Comparison of ENCODE assay signal across 25 mouse cellular contexts in the genomic region with DNA sequence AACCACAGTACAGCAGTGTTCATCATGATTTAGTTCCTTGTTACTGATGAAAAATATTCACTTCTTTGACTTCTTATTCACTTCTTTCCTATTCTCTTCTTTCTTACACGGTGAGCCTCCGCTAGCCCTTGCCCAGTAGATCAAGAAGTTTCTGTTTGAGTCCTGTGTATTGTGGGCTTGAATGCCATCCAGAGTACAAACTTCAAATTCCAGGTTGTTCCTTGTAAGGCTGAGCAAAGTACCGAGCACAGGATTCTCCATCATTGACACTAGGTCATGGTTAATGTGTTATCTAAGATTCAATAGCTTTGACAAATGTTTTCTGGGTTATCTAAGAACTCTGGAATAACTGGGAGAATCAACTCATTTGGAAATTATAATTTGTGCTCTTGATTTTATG. TPM values are rescaled to one million over a fixed set of nuclear protein-coding genes. Genes with fewer than 3 reads are reported as not detected.
DNase-seq lines count a peak whose midpoint lies in the region; ATAC-seq lines count a peak whose summit lies in the region.
"Had no signal": no experiment of that assay in that cellular context is flagged by ENCODE, and none has a peak within 500 bp of the region (broad histone marks: within the 10 kb centered on the region; RNA-seq: fewer than 3 reads in every experiment).

No protein-coding gene starts in this region.

- no peak overlapping the region for H3K27ac ChIP-seq in kidney, embryonic 14.5 days (ENCODE audit: low read depth, low read length)
- no peak overlapping the region for H3K27ac ChIP-seq in kidney, embryonic 15.5 days
- H3K27ac ChIP-seq: embryonic facial prominence, embryonic 12.5 days; embryonic facial prominence, embryonic 15.5 days; forebrain, embryonic 12.5 days; forebrain, embryonic 15.5 days; heart, embryonic 15.5 days; hindbrain, embryonic 10.5 days; hindbrain, embryonic 13.5 days had no signal

- H3K9me3 ChIP-seq in kidney, embryonic 14.5 days (ENCODE audit: control insufficient read depth, low read length), result no peaks in the 10 kb centered on the region
- no peaks in the 10 kb centered on the region for H3K9me3 ChIP-seq in kidney, embryonic 15.5 days (replicated peaks)
- H3K9me3 ChIP-seq: embryonic facial prominence, embryonic 12.5 days; embryonic facial prominence, embryonic 15.5 days; forebrain, embryonic 12.5 days; forebrain, embryonic 15.5 days; heart, embryonic 12.5 days; heart, embryonic 15.5 days; hindbrain, embryonic 10.5 days; hindbrain, embryonic 13.5 days had no signal

- WGBS in kidney, embryonic 14.5 days, result 91% methylated on average over 3 of the region's 3 CpGs
- 87% methylated on average over 3 of the region's 3 CpGs for WGBS in kidney, embryonic 15.5 days

- peak; percentile 58 to 84 for DNase-seq in kidney, adult 8-10 months
- peak; percentile 42 to 59 for DNase-seq in kidney, postnatal 25 days
- peak; percentile 50 for DNase-seq in yolk sac, embryonic 10.5 days (ENCODE audit: low spot score)
- no peak for DNase-seq in spleen, postnatal 10 days (ENCODE audit: low spot score in 2 of 2)
- DNase-seq: adrenal gland, adult 2 months; adrenal gland, postnatal 14 days; cerebellum, adult 11 months; cerebellum, adult 2 months; cerebellum, adult 9-11 months; cerebellum, postnatal 25 days; gastrocnemius, postnatal 25 days; heart, adult 18-20 months; heart, postnatal 10 days; heart, postnatal 36 days had no signal

- ATAC-seq in kidney, embryonic 14.5 days (ENCODE audit: low FRiP score, low TSS enrichment), result no peak
- no peak for ATAC-seq in kidney, embryonic 15.5 days (replicated peaks; ENCODE audit: low FRiP score)
- ATAC-seq: CD4-positive, CD25-positive, alpha-beta regulatory T cell, adult 4 months; forebrain, embryonic 15.5 days had no signal

- no peaks in the 10 kb centered on the region for H3K36me3 ChIP-seq in kidney, embryonic 14.5 days (ENCODE audit: control insufficient read depth, insufficient read depth, low read length)
- H3K36me3 ChIP-seq in kidney, embryonic 15.5 days, result no peaks in the 10 kb centered on the region
- H3K36me3 ChIP-seq: embryonic facial prominence, embryonic 12.5 days; embryonic facial prominence, embryonic 15.5 days; forebrain, embryonic 12.5 days; forebrain, embryonic 15.5 days; hindbrain, embryonic 10.5 days; hindbrain, embryonic 13.5 days had no signal

- no peaks in the 10 kb centered on the region for H3K27me3 ChIP-seq in kidney, embryonic 14.5 days (ENCODE audit: control insufficient read depth, insufficient read depth, low read length)
- no peaks in the 10 kb centered on the region for H3K27me3 ChIP-seq in kidney, embryonic 15.5 days
- H3K27me3 ChIP-seq: embryonic facial prominence, embryonic 12.5 days; embryonic facial prominence, embryonic 15.5 days; forebrain, embryonic 12.5 days; forebrain, embryonic 15.5 days; heart, embryonic 12.5 days; heart, embryonic 15.5 days; hindbrain, embryonic 13.5 days had no signal

- no peak overlapping the region for H3K4me3 ChIP-seq in kidney, embryonic 14.5 days (ENCODE audit: low read length)
- H3K4me3 ChIP-seq in kidney, embryonic 15.5 days (replicated peaks), result no peak overlapping the region
- H3K4me3 ChIP-seq: embryonic facial prominence, embryonic 12.5 days; embryonic facial prominence, embryonic 15.5 days; forebrain, embryonic 12.5 days; forebrain, embryonic 15.5 days; heart, embryonic 12.5 days; heart, embryonic 15.5 days; hindbrain, embryonic 10.5 days; hindbrain, embryonic 13.5 days had no signal

- no peak overlapping the region for H3K9ac ChIP-seq in kidney, embryonic 14.5 days (ENCODE audit: low read depth, low read length)
- no peak overlapping the region for H3K9ac ChIP-seq in kidney, embryonic 15.5 days
- H3K9ac ChIP-seq: embryonic facial prominence, embryonic 12.5 days; embryonic facial prominence, embryonic 15.5 days; forebrain, embryonic 12.5 days; forebrain, embryonic 15.5 days; heart, embryonic 12.5 days; heart, embryonic 15.5 days; hindbrain, embryonic 13.5 days had no signal

- no peak overlapping the region for H3K4me2 ChIP-seq in kidney, embryonic 14.5 days (replicated peaks; ENCODE audit: low read depth, low read length)
- H3K4me2 ChIP-seq in kidney, embryonic 15.5 days, result no peak overlapping the region
- H3K4me2 ChIP-seq: embryonic facial prominence, embryonic 12.5 days; embryonic facial prominence, embryonic 15.5 days; forebrain, embryonic 12.5 days; forebrain, embryonic 15.5 days; heart, embryonic 12.5 days; heart, embryonic 15.5 days; hindbrain, embryonic 13.5 days had no signal

- no peaks in the 10 kb centered on the region for H3K4me1 ChIP-seq in kidney, embryonic 14.5 days (ENCODE audit: control insufficient read depth, insufficient read depth, low read length)
- 0 out of 2 replicates have a peak, but pooled peaks cover 2% of the 10 kb centered on the region for H3K4me1 ChIP-seq in kidney, embryonic 15.5 days
- H3K4me1 ChIP-seq: embryonic facial prominence, embryonic 12.5 days; embryonic facial prominence, embryonic 15.5 days had no signal

RNA-seq across cellular contexts. Expression of gene Manba, which starts 25.0 kb away (rescaled TPM):
- polyA plus RNA-seq in kidney, embryonic 14.5 days (2014; fragmentation: Nextera tagmentation; extraction: Ambion mirVana), result 8.2 and 23.2 TPM in 2 replicates
- 24.2 and 27.3 TPM in 2 replicates for polyA plus RNA-seq in kidney, embryonic 15.5 days (2015; fragmentation: Nextera tagmentation; extraction: Ambion mirVana)

Comparison
In these comparisons a context has a peak if more than half of its experiments do, and no peak if none do; other contexts are left out.
1. DNase-seq: peak in kidney, adult 8-10 months (2 of 2), kidney, postnatal 25 days (2 of 2) and yolk sac, embryonic 10.5 days (single experiment); none in spleen, postnatal 10 days (0 of 2).